Mouse (Mus musculus) gonadal fat pad, adult 2 months (tissue): ENCODE data around the gene Acvr2b. TPM values are rescaled to one million over a fixed set of nuclear protein-coding genes. Genes with fewer than 3 reads are reported as not detected.

Experiments
- DNase-seq: peaks from one replicate; pipeline ENCODE4 v3.0.0-alpha.2; 2012; ENCODE audit warnings: low read depth
- polyA plus RNA-seq: library from polyadenylated mRNA; depleted of rRNA; stranded (reverse); fragments of >200 nt; gene quantifications from 2 replicates; pipeline ENCODE4 v1.2.3, GENCODE M21; 2012

The Acvr2b gene
- polyA plus RNA-seq, 1 experiment, result 5.3 TPM

- no peak for DNase-seq
These were observed 7.2 kb downstream of the Acvr2b start for GRCm38 (mm10) chr9:119408898-119409664.

- DNase-seq, result no peak
These were observed 7.9 kb downstream of the Acvr2b start for GRCm38 (mm10) chr9:119409864-119410263.

- no peak for DNase-seq
These were observed 16.1 kb downstream of the Acvr2b start for GRCm38 (mm10) chr9:119418025-119418424.

DNA sequence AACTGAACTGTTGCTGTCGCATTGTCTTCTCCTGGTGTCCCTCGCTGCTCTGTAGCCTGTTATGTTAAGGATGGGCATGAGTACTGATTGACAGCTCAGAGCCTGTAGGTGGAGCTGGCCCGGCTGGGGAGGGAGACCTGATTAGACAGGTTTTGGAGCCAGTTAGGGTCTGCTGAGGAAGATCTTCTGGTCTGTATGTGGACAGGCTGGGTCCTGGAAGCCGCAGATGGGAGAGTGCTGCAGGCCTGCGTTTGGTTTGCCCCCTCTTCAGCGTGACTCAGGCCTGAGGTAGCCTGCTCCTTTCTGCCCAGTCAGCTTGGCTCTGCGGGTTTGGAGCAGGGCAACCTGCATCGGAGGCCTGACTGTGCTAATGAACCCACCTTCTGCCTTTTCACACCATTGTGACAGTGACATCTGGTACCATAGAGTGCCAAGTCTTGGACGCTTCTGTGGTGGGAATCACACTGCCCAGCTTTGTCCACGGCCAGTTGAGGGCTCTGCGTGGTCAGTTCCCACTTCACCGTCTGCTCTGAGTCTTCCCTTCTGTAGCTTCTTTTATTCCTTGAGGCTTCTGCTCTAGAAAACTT lies 18.0 kb downstream of the Acvr2b start:
- no peak for DNase-seq

DNA sequence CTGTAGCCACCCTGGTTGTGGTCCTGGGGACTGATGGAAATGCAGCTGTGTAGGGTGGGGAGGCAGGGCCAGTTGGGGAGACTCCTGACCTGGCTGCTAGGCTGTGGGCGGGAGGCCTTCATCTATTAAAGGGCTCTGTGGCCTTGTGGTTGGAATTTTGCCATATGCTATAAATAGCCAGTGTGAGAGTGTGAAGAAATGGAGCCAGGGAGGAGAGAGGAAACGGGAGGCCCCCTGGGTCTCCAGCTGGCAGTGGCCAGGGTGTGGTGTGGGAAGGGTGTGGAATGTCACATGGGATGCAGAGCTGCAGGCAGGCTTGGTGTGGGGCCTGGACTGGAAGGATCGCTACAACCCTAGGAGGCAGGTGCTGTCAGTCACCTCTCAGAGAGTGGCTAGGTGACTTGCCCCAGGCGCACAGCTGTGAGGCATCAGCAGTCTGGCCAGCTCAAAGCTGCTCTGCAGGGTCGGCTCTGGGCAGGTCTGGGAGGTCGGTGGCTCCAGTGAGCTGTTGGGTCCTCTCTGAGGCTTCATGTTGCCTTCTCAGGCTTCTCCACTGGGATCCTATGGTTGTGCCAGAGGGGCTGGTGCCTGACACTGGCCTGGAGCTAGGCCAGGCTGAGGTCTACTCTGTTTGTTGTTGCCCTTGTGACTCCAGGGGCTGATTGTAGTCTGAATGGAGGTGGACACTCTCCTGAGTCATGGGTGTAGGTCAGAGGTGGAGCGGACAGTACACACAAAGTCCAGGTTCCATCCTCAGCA lies 23.5 kb downstream of the Acvr2b start:
- no peak for DNase-seq

DNA sequence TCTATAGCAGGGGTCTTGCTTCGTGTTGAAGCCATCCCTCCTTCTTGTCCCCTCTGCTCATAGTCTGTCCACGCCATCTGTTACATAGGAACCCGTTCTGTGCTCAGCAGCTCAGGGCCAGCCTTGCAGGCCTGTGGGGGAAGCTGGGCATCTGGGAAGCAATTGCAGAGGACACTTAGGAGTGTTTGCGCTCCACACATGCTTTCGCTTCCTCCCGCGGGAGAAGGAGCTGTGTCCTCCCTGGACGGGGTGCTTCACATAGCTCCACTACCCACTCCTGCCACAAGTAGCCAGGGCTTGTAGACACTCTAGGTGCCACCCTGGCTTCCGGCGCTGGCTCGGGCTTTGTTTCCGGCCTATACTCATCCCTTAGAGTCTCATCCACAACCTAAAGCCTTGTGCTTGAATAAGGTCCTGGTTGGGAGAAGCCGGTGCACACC lies 24.1 kb downstream of the Acvr2b start:
- no peak for DNase-seq

DNA sequence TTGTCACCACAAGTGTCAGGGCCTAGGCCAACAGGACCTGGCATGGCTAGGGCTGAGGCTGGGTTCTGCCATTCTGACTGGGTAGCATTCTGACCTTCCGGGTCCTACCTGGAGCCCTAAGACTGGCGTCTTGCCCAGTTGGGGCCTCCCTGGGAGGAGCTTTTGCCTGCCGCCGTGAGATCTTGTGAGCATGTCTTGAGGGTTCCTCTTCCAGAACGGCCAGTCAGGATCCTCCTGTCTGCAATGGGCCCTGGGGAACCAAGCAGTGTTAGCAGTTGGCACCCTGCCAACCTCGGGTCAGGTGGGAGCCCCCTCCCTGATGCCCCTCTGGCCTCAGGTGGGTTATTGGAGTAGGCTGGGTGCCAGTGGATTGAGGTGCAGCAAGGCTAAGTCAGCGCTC lies 24.6 kb downstream of the Acvr2b start:
- no peak for DNase-seq

- no peak for DNase-seq
These were observed 28.4 kb downstream of the Acvr2b start for GRCm38 (mm10) chr9:119430311-119430710.

DNA sequence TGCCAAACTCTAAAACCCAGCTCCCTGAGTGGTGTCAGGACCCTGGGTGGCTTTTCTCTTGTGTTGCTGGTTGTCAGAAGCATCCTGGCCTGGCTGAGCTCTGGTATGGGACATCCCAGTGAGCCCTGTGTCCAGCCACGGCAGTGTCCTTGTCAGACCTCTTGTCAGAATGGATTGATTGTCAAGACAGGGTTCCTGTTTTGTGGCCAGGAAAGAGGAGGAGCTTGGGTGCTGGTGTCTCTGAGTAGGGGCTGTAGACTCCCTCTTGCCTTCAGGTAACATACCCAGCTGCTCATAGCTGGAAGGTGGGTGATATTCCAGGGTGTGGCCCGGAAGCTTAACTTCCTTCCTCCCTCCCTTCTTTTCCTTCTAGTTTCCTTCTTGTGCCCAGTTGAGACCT lies 33.9 kb downstream of the Acvr2b start:
- no peak for DNase-seq

DNA sequence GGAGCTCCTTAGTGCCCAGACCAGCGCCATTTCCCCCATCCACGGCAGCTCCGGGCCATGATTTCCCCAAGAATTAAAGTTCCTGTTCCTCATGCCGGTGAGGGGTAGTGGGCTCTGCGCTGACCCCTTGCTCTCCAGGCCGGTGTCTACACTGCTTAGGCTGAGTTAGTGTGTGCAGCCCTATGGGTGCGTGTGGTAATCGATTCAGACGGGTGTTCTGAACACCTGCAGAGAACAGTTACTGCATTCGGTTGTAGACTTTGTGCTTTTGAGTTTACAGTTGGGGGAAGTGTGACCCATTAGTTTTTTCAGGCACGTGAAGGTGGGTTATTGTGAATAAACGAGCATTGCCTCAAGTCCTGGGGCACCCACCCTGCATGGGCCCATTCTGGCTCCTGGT lies 36.1 kb downstream of the Acvr2b start:
- DNase-seq, result no peak

DNA sequence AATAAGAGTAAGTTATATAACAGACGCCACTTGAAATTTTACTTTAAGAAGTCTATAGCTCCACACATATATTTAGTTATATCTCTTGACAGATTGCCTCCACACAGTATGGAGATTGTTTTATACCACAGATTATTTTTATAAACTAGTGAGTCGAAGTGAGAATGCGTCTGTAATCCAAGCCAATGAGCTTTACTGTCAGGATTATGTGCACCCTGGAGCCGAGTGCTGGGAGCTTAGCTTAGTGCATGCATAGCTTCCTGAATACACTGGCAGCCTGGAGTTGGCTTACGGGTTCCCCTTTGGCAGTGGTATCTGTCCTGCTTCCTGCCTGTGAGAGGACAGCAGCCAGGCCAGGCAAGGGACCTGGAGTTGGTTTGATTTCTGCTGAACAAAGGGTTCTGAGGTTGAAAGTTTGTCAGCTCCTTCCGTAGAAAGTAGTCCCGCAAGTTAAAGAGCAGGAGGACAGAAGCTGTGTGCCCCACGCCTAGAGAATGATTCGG lies 36.6 kb downstream of the Acvr2b start:
- no peak for DNase-seq

- no peak for DNase-seq
These were observed 43.0 kb downstream of the Acvr2b start, which contains the start of gene Exog for GRCm38 (mm10) chr9:119444738-119445429. Gene Exog, plus strand, starts transcription at chr9:119444943.

DNA sequence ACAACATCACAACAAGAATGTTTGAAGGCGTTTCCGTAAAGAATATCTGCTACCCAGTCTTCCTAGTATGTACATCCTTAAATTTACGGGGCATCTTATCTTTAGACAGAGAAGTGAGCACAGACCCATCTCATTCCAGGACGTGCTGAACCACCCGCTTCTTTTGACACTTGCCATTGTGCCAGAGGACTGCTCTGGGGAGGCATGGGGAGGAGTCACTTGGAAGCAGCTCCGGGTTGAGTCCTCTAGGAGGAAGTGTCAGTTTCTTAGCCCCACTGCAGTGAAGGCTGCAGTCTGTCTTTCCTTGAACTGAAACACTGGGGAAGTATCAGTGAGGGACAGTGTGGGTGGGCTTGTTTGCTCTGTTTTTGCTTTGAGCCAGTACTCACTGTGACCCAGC lies 43.8 kb downstream of the Acvr2b start:
- no peak for DNase-seq

GRCm38 (mm10) chr9:119455967-119456366 lies 54.0 kb downstream of the Acvr2b start:
- DNase-seq, result no peak

DNA sequence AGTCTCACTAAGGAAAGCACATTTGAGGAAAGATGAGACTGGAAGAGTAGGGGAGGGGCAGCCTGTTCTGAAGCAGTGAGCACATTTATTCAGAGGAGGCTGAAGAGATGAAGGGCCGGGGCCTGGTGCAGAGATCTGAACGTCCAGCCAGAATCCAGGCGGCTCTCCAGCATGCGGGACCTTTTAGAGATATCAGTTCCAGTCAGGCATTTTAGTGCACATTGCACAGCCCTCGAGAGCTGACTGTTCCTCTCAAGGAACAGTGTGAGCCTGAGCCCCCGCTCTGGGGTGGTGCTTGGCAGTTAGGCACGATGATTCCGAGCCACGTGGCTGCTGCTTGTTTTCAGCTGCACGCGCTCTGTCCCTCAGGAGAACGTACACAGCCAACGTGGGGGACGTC lies 55.2 kb downstream of the Acvr2b start:
- no peak for DNase-seq

- DNase-seq, result no peak
These were observed 58.5 kb downstream of the Acvr2b start for GRCm38 (mm10) chr9:119460410-119460809.

GRCm38 (mm10) chr9:119465056-119465455 lies 63.1 kb downstream of the Acvr2b start:
- no peak for DNase-seq

DNA sequence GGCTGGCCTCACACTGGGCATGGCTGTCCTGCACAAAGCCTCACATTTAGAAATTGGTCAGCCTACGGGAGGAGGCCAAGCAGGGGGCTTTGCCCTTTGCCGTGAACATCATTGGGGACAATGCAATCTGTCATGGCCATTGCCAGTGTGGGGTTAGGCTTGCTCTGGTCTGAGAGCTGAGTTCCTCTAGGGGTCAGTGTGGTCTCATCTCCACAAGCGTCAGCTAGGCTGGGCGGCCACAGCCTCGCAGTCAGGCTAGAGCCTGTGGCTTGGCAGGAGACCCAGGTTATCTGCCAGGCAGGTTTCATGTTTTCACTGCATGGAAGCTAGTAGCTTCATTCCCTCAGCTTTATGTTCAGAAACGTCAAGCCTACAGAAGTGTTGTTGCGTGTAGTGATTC lies 63.7 kb downstream of the Acvr2b start:
- DNase-seq, result no peak

DNA sequence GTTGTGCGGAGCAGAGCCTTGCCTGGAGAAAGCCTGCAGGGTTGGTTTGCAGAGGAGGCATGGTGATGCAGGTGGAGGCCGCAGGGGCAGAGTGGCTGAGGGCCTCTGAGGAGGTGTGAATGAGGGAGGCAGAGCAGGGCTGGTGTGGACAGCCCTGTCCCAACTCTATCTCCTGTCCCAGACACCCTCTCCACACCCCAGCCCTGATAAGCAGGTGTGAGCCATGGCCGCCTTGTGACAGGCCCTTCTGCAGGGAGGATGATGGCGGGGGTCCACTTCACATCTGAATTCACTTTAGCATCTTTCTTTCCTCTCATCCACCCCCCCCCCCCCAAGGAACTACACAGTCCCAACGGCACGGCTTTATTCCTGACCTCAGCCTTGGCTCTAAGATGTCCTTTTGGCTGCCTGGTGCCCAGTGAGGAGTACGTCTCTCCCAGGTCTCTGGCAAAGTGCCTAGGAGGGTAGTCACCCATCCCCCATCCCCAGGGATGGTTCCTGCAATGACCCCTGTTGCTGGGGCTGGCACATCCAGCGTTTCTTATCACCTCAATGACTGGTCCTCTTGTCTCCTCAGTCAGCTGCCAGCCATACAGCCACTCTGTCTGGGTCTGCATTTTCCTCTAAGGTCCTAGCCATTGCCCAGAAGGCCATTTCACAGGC lies 67.9 kb downstream of the Acvr2b start:
- DNase-seq, result no peak

- DNase-seq, result no peak
These were observed 70.5 kb downstream of the Acvr2b start for GRCm38 (mm10) chr9:119472412-119472918.

DNA sequence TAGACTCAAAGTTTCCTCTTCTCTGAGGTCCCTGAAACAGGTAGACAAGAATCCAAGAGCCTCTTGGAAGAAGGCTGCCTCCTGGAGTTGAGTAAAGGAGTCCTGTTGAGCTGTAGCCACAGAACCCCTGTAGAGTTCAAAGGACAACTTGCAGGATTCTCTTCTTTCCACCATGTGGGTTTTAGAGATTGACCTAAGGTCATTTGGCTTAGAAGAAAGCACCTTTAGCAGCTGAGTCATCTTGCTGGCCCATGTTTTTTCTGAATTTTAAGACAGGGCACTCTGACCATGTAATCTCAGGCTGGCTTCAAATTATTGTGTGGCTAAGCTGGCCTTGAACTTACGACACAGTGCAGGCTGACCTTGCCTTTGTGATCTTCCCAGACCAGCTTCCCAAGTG lies 71.1 kb downstream of the Acvr2b start:
- no peak for DNase-seq
